Mouse (Mus musculus): ENCODE measurements around the gene Mfsd2b.

DNA sequence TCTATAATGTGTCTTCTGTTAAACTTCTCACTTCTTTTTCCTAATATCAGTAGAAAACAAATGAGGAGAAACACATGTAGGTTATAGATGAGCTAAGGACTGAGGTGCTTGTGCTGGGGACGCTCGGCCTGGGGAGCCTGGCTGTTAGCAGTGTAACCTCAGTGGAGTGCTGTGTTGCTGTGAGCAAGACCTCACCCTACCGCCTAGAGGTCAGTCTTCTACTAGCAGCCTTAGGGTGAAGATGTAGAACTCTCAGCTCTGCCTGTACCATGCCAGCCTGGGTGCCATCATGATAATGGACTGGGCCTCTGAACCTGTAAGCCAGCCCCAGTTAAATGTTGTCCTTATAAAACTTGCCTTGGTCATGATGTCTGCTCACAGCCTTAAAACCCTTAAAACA is 46.9 kb downstream of the Mfsd2b start:
- TF ChIP-seq EP300 (optimal IDR thresholded peaks at IDR 0.05) (no peak), CTCF (IDR thresholded peaks at IDR 0.05; ENCODE audit: low read depth) (no peak)
